Mouse (Mus musculus) hindbrain, embryonic 16.5 days (tissue): ENCODE results near the gene Ppm1l. TPM values are rescaled to one million over a fixed set of nuclear protein-coding genes. Genes with fewer than 3 reads are reported as not detected.

ENCODE experiments used
- ATAC-seq: fragments of 200-750 bp; cut with Nextera tagmentation; 2 replicates; pipeline ENCODE4 v1.8.0; 2017; ENCODE audit warnings: moderate TSS enrichment, moderate library complexity
- H3K27ac ChIP-seq: fragments of 300-500 bp; sonication (generic); 2 replicates; pipeline ENCODE4 v1.5.1; 2014; ENCODE audit warnings: low read depth, mild to moderate bottlenecking, control low read depth, low read length, moderate library complexity
- H3K27me3 ChIP-seq: fragments of 300-500 bp; sonication (generic); replicated peaks from 2 replicates; pipeline ENCODE4 v1.6.1; 2014; ENCODE audit warnings: low read length; ENCODE audit not compliant: control insufficient read depth, insufficient read depth
- H3K36me3 ChIP-seq: fragments of 300-500 bp; sonication (generic); 2 replicates; pipeline ENCODE4 v1.6.1; 2014; ENCODE audit warnings: mild to moderate bottlenecking, low read length, moderate library complexity, mixed read lengths; ENCODE audit not compliant: control insufficient read depth, insufficient read depth
- H3K4me1 ChIP-seq: fragments of 300-500 bp; sonication (generic); 2 replicates; pipeline ENCODE4 v1.6.1; 2014; ENCODE audit warnings: low read depth, low read length; ENCODE audit not compliant: control insufficient read depth, insufficient read depth
- H3K4me2 ChIP-seq: fragments of 300-500 bp; sonication (generic); 2 replicates; pipeline ENCODE4 v1.6.1; 2014; ENCODE audit warnings: mild to moderate bottlenecking, low read length, control low read depth, moderate library complexity
- H3K4me3 ChIP-seq: fragments of 300-500 bp; sonication (generic); 2 replicates; pipeline ENCODE4 v1.5.1; 2014; ENCODE audit warnings: mild to moderate bottlenecking, low read length, control low read depth, moderate library complexity
- H3K9ac ChIP-seq: fragments of 300-500 bp; sonication (generic); 2 replicates; pipeline ENCODE4 v1.6.1; 2014; ENCODE audit warnings: low read depth, mild to moderate bottlenecking, control low read depth, low read length, moderate library complexity
- H3K9me3 ChIP-seq: fragments of 300-500 bp; sonication (generic); 2 replicates; pipeline ENCODE4 v1.6.1; 2014; ENCODE audit warnings: mild to moderate bottlenecking, low read length, moderate library complexity; ENCODE audit not compliant: control insufficient read depth
- WGBS: fragments of 180-500 bp; shearing (Covaris S2); extraction: QIAGEN DNeasy Blood & Tissue Kit; methylation state at CpG from one replicate; pipeline ENCODE4 v1.1.7; 2014; 5-methylcytosine and 5-hydroxymethylcytosine counted together
- polyA plus RNA-seq: library from polyadenylated mRNA; unstranded; fragments of >200 nt; fragmentation: Nextera tagmentation; extraction: Ambion mirVana; gene quantifications from 2 replicates; pipeline ENCODE4 v1.2.1, GENCODE M21; 2015

Gene Ppm1l
- polyA plus RNA-seq, 1 experiment from 2014 or later: 19.1 TPM

- Histone ChIP-seq H3K4me2 (no peak overlapping the region), H3K9ac (no peak overlapping the region), H3K27me3 (no peaks in the 10 kb centered on the region), H3K27ac (no peak overlapping the region), H3K4me3 (no peak overlapping the region), H3K9me3 (no peaks in the 10 kb centered on the region), H3K4me1 (no peaks in the 10 kb centered on the region), H3K36me3 (no peaks in the 10 kb centered on the region)
- WGBS: 17% methylated on average over 3 of the region's 3 CpGs
- ATAC-seq: no peak
These were observed 111.6 kb downstream of the Ppm1l start for GRCm38 (mm10) chr3:69428221-69428620.

- H3K4me2 ChIP-seq: no peak overlapping the region
- H3K27ac ChIP-seq: no peak overlapping the region
- 89% methylated on average over 5 of the region's 5 CpGs for WGBS
- no peak overlapping the region for H3K9ac ChIP-seq
- H3K9me3 ChIP-seq: no peaks in the 10 kb centered on the region
- H3K4me1 ChIP-seq: no peaks in the 10 kb centered on the region
- no peaks in the 10 kb centered on the region for H3K36me3 ChIP-seq
- H3K27me3 ChIP-seq: no peaks in the 10 kb centered on the region
- no peak for ATAC-seq
- no peak overlapping the region for H3K4me3 ChIP-seq
These were observed 112.7 kb downstream of the Ppm1l start for GRCm38 (mm10) chr3:69429319-69429718.

GRCm38 (mm10) chr3:69433580-69433979 is 116.9 kb downstream of the Ppm1l start:
- Histone ChIP-seq H3K27me3 (no peaks in the 10 kb centered on the region), H3K9me3 (no peaks in the 10 kb centered on the region), H3K4me1 (no peaks in the 10 kb centered on the region), H3K4me3 (no peak overlapping the region), H3K36me3 (no peaks in the 10 kb centered on the region), H3K4me2 (no peak overlapping the region), H3K9ac (no peak overlapping the region), H3K27ac (no peak overlapping the region)
- 77% methylated on average over 10 of the region's 10 CpGs for WGBS
- 0 out of 2 replicates have a peak, but pooled peaks have one; percentile 51 for ATAC-seq

- Histone ChIP-seq H3K4me1 (no peaks in the 10 kb centered on the region), H3K4me3 (no peak overlapping the region), H3K9me3 (no peaks in the 10 kb centered on the region), H3K4me2 (no peak overlapping the region), H3K36me3 (no peaks in the 10 kb centered on the region), H3K9ac (no peak overlapping the region), H3K27me3 (no peaks in the 10 kb centered on the region), H3K27ac (no peak overlapping the region)
- WGBS: 76% methylated on average over 12 of the region's 12 CpGs
- ATAC-seq: no peak
These were observed 122.3 kb downstream of the Ppm1l start for GRCm38 (mm10) chr3:69438773-69439514.

GRCm38 (mm10) chr3:69440761-69441160 is 124.1 kb downstream of the Ppm1l start:
- no peaks in the 10 kb centered on the region for H3K4me1 ChIP-seq
- no peak overlapping the region for H3K9ac ChIP-seq
- no peaks in the 10 kb centered on the region for H3K27me3 ChIP-seq
- no peak overlapping the region for H3K4me2 ChIP-seq
- WGBS: 55% methylated on average over 5 of the region's 5 CpGs
- no peaks in the 10 kb centered on the region for H3K9me3 ChIP-seq
- H3K36me3 ChIP-seq: no peaks in the 10 kb centered on the region
- ATAC-seq: no peak
- H3K4me3 ChIP-seq: no peak overlapping the region
- no peak overlapping the region for H3K27ac ChIP-seq

GRCm38 (mm10) chr3:69446989-69447388 is 130.3 kb downstream of the Ppm1l start:
- H3K4me1 ChIP-seq: no peaks in the 10 kb centered on the region
- H3K4me2 ChIP-seq: no peak overlapping the region
- ATAC-seq: no peak
- no peaks in the 10 kb centered on the region for H3K36me3 ChIP-seq
- no peaks in the 10 kb centered on the region for H3K9me3 ChIP-seq
- H3K9ac ChIP-seq: no peak overlapping the region
- no peak overlapping the region for H3K4me3 ChIP-seq
- WGBS: 88% methylated on average over 5 of the region's 5 CpGs
- H3K27me3 ChIP-seq: no peaks in the 10 kb centered on the region
- H3K27ac ChIP-seq: no peak overlapping the region

- Histone ChIP-seq H3K4me2 (no peak overlapping the region), H3K36me3 (no peaks in the 10 kb centered on the region), H3K4me3 (no peak overlapping the region), H3K4me1 (no peaks in the 10 kb centered on the region), H3K9me3 (no peaks in the 10 kb centered on the region), H3K27ac (no peak overlapping the region), H3K9ac (no peak overlapping the region), H3K27me3 (no peaks in the 10 kb centered on the region)
- WGBS: 75% methylated on average over 3 of the region's 3 CpGs
- no peak for ATAC-seq
These were observed 132.4 kb downstream of the Ppm1l start for GRCm38 (mm10) chr3:69449041-69449440.

- no peak for ATAC-seq
- 72% methylated on average over 3 of the region's 3 CpGs for WGBS
- Histone ChIP-seq H3K9ac (no peak overlapping the region), H3K4me2 (no peak overlapping the region), H3K9me3 (no peaks in the 10 kb centered on the region), H3K4me1 (no peaks in the 10 kb centered on the region), H3K27ac (no peak overlapping the region), H3K36me3 (no peaks in the 10 kb centered on the region), H3K27me3 (no peaks in the 10 kb centered on the region), H3K4me3 (no peak overlapping the region)
These were observed 137.7 kb downstream of the Ppm1l start for GRCm38 (mm10) chr3:69454330-69454729.

- Histone ChIP-seq H3K27ac (no peak overlapping the region), H3K27me3 (no peaks in the 10 kb centered on the region), H3K9me3 (no peaks in the 10 kb centered on the region), H3K4me1 (no peaks in the 10 kb centered on the region), H3K4me2 (no peak overlapping the region), H3K9ac (no peak overlapping the region), H3K4me3 (no peak overlapping the region), H3K36me3 (no peaks in the 10 kb centered on the region)
- ATAC-seq: no peak
- 78% methylated on average over 5 of the region's 5 CpGs for WGBS
These were observed 139.4 kb downstream of the Ppm1l start for GRCm38 (mm10) chr3:69456071-69456470.
